Mouse (Mus musculus) urinary bladder, postnatal 25 days (tissue): ENCODE data around the gene Abca4.
"Not testable (repeated sequence)": the region's sequence is repeated elsewhere in the genome, so short reads cannot be mapped to it uniquely, and the experiment has no call there.

Experiments used
- DNase-seq: peaks from one replicate; pipeline ENCODE4 v3.0.0; 2022; ENCODE audit warnings: low spot score

The Abca4 gene

DNA sequence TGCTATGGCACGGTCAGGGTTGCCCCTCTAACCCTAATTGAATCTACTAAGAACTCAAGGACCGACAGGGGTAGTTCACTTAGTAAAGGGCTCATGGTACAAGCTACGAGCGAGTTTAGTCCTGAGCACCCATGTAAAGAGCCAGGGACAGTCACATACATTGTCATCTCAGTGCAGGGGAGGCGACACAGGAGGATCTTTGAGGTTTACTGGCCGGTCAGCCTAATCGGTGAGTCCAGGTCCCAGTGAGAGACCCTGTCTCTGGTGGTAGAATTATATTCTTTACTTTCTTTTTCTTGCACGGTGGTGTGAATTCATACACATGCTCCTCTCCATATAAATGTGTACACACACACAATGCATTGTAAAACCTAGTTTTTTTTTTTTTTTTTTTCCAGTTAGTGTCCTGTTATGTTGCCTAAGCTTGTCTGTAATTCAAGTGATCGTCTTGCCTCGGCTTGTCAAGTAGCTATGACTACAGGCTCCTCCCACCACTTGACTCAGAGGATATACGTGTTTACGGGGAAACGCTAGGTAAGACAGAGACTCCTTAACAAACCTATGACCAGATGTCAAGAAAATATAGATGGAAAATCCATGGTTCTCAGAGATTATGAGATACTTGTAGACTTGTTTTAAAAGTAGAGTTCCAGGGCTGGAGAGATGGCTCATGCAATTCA lies 167.3 kb downstream of the Abca4 start:
- no peak for DNase-seq

DNA sequence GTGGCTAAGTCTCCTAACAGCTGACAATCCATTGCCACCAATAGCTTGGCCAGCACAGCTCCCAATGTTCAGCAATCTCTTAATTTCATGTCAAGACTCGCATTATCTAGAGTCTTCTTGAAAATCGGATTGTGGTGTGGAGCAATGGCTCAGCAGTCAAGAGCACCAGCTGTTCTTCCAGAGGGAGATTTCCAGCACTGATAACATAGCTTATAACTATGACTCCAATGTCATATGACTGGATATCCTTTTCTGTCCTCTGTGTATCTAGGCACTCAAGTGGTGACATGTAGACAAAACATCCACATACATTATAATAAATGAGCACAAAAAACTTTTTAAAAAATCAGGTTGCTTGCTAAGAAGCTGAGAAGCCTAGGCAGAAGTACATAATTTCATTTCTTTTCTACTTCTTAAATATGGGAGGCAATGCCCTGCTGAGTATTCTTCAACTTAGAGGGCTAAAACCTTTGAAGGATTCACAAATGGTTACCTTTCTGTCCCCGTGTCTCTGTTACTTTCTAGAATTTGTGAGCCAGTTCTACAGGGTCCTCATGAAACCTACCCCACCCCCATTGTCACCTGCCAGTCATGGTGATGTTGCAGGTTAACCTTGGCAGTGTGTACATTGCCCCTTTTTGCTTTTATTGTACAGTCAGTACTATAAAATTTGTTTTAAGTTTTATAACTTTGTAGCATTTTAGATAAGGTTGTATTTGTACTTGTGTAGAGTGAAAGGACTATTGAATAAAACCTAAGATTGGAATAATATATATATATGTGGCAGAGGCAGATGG lies 177.2 kb downstream of the Abca4 start:
- DNase-seq = no peak

DNA sequence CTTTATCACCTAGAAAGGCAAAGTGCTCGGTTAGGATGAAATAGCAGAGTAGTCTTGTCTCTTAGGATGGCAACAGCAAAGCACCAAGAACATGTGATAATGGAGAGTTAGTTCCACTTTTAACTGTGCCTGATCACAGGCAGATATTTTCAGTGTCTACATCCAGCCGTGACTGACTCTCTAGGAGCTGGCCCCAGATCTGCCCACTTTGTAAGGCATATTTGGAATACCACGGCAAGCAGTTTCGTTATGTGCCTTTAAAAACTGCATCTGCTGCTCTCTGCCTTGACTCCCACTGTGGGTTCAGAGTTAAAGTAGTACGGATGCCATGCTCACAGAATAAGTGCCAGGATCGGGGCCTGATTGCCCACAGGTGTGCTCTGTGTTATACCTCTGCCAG lies 182.7 kb downstream of the Abca4 start:
- not testable (repeated sequence) for DNase-seq
